Mouse (Mus musculus): ENCODE measurements around the gene Gm13276. TPM values are rescaled to one million over a fixed set of nuclear protein-coding genes. Genes with fewer than 3 reads are reported as not detected.
A peak's percentile ranks its signal among the peaks of the same experiment; 100 is the strongest.
"Not testable (repeated sequence)": the region's sequence is repeated elsewhere in the genome, so short reads cannot be mapped to it uniquely, and the experiment has no call there.

Gene Gm13276
- not detected for total RNA-seq (2021)
- long read RNA-seq, experiment 1: 0 reads
- long read RNA-seq, experiment 2: 0 reads

DNA sequence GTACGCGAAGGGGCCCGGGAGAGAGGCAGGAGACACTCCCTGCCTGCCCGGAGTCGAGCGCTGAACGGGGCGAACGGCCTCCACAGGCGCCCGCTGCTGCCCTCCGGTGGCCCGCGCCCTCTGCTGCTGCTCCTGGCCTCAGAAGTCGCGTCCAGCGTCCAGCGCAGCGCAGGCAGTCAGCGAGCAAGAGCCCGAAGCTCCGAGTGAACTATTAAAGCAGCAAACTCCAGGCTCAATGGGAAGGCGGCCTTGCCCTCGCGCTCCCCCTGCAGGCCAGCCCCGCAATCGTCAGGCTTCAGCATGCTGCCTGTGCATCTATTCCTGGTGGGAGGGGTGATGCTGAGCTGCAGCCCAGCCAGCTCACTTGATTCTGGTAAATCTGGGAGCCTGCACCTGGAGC, at the start of gene Gm13276:
Gm13276 (plus strand) TSS at position 301 of the 400 bp plus-strand sequence.
- H3K27ac ChIP-seq; H3K4me3 ChIP-seq; intact Hi-C loops (cut with DNase I); DNase-seq (ENCODE audit: extremely low spot score in 1 of 2, low spot score in 2 of 2): not testable (repeated sequence)

DNA sequence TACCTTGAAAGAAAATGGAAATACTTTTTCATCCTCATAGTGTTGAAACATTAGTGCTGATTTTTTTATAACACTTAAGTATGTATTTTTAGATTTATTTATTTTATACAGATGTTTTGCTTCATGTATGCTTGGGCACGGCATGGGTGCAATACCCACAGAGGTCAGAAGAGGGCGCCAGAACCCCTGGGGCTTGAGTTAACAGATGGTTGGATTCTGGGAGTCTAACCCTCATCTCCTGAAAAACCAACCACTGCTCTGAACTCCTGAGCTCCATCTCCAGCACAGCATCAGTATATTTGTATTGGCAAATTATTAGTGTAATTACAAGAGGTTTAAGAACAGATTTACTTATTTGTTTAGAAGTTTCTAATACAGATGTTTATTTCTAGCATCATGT, 47.0 kb upstream of the Gm13276 start:
- intact Hi-C loops (cut with DNase I): no loop called here
- peak; percentile 88 for TF ChIP-seq CTCF (IDR thresholded peaks at IDR 0.05)
- H3K27ac ChIP-seq: no peak overlapping the region
- peak; percentile 41 to 52 for DNase-seq (ENCODE audit: extremely low spot score in 1 of 2, low spot score in 2 of 2)
- no peak overlapping the region for H3K4me3 ChIP-seq

- Histone ChIP-seq H3K4me3 (no peak overlapping the region), H3K27ac (no peak overlapping the region)
- no peak for DNase-seq (ENCODE audit: extremely low spot score in 1 of 2, low spot score in 2 of 2)
- intact Hi-C loops (cut with DNase I): no loop called here
- no peak for TF ChIP-seq CTCF (IDR thresholded peaks at IDR 0.05)
Observed at GRCm38 (mm10) chr4:88739036-88739435, 46.5 kb upstream of the Gm13276 start.

DNA sequence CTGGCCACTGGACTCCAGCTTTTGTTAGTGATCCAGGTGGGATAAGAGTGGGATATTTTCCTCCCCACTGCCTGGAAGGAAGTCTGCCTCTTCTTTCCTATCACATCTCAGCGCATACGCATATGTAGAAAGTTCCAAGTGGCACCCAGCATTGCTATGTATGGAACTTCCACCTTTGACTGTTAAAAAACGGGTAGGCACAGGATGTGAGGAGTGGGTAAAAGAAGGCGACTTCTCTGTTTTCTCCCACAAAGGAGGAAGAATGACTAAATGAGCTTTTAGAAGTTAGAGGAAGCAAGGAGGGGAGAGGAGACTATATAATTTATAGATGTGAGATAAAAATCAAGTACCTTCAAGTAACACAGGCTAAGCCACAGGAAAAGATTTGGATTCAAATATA, 44.1 kb upstream of the Gm13276 start:
- no peak for DNase-seq (ENCODE audit: extremely low spot score in 1 of 2, low spot score in 2 of 2)
- H3K4me3 ChIP-seq: no peak overlapping the region
- no peak for TF ChIP-seq CTCF (IDR thresholded peaks at IDR 0.05)
- no peak overlapping the region for H3K27ac ChIP-seq
- intact Hi-C loops (cut with DNase I): no loop called here

GRCm38 (mm10) chr4:88742771-88743371, 42.6 kb upstream of the Gm13276 start:
- intact Hi-C loops (cut with DNase I): no loop called here
- no peak for DNase-seq (ENCODE audit: extremely low spot score in 1 of 2, low spot score in 2 of 2)
- Histone ChIP-seq H3K4me3 (no peak overlapping the region), H3K27ac (no peak overlapping the region)
- peak; percentile 23 for TF ChIP-seq CTCF (IDR thresholded peaks at IDR 0.05)

DNA sequence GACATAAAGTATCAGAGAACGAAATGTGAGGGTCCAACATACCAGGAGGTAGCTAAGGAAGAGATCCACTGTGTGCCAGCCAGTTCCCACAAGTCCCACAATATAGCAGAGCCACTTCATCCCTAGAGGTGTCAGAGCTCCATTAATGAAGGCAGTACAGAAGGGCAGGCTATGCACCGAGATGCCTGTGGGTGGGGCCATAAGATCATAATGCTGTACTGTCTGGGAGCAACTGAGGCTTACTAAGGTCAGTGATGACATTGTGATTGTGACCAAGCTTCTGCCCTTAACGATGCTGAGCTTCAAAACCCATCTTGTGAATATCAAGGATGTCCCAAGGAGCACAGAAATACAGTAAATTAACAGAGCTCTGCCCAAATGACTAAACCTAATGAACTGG, 41.3 kb upstream of the Gm13276 start:
- H3K4me3 ChIP-seq: no peak overlapping the region
- no peak overlapping the region for H3K27ac ChIP-seq
- intact Hi-C loops (cut with DNase I): no loop called here
- DNase-seq (ENCODE audit: extremely low spot score in 1 of 2, low spot score in 2 of 2): no peak
- TF ChIP-seq CTCF (IDR thresholded peaks at IDR 0.05): no peak

DNA sequence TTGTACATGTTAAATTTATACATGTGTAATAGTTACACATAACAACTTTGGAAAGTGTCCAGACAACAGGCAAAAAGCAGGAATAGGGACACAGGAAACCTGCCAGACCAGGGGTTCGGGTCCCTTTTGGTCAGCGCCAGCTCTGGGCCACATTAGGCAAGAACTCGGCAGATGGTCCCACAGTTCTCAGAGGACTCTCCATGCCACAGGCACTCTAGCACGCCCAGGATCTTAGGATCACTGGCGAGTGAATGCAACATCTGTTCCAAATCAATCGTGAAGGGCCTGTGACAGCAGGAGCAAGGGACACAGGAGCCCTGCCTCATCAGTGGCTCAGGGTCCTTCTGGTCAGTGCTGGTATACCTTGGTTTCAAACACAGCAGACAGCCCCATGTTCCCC, 35.6 kb upstream of the Gm13276 start:
- Histone ChIP-seq H3K27ac (no peak overlapping the region), H3K4me3 (no peak overlapping the region)
- DNase-seq (ENCODE audit: extremely low spot score in 1 of 2, low spot score in 2 of 2): no peak
- no peak for TF ChIP-seq CTCF (IDR thresholded peaks at IDR 0.05)
- intact Hi-C loops (cut with DNase I): no loop called here

DNA sequence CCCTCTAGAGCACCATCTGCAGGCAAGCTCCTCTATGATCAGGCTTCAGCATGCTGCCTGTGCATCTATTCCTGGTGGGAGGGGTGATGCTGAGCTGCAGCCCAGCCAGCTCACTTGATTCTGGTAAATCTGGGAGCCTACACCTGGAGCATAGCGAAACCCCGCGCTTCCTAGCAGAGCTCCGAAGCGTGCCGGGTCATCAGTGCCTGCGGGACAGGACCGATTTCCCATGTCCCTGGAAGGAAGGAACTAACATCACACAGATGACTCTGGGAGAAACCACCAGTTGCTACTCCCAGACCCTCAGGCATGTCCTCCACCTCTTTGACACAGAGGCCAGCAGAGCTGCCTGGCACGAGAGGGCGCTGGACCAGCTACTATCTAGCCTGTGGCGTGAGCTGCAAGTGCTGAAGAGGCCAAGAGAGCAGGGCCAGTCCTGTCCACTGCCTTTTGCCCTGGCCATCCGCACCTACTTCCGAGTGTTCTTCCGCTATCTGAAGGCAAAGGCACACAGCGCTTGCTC, 30.6 kb upstream of the Gm13276 start, which contains the start of gene Gm13271:
Gm13271 (plus strand) TSS at position 51 of the 523 bp plus-strand sequence.
- DNase-seq (ENCODE audit: extremely low spot score in 1 of 2, low spot score in 2 of 2): peak; percentile 72 to 76
- peak; percentile 24 for TF ChIP-seq CTCF (IDR thresholded peaks at IDR 0.05)
- intact Hi-C loops (cut with DNase I); H3K4me3 ChIP-seq; H3K27ac ChIP-seq: not testable (repeated sequence)

DNA sequence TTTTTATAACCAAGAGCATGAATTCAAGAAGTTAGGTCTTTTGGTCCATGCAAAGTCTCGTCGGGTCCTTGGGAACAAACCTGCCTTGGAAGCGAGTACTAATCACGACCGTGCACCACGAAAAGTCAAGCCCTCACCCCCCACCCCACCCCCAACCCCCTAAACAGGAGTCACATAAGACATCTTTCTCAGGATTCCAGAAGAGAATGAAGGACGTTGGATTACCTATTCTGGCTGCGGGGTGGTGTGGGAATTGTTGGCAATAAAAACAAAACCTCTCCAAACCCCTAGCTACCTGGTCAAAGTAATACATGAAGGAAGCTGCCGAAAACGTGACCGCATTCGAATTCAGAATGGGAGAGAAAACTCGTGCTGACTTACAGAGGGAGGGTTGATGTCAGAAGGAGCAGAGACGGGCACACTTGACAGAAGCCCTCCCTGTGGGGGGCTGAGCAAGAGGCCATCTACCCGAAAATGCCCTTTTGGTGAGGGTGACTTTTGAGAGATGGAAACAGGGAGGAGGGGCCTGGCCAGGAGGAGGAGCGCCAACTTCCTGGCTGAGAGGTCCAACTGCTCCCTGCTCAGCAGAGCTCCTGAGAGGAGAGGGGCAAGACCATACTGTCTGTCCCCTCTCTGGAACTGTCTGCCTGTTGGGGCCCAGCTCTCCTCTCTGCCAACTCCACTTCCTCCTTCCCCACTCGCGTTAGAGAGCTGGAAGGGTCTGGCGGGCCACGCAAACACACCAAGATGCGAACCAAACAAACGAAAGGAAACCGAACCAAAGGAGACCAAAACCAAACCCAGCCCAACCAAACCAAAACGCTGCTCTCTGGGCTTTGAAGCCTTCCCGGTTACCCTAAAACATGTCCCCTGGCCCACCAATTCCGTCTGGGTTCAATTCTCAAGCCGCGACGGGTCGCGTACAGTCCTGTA, 28.7 kb upstream of the Gm13276 start:
- intact Hi-C loops (cut with DNase I); DNase-seq (ENCODE audit: extremely low spot score in 1 of 2, low spot score in 2 of 2): not testable (repeated sequence)
- Histone ChIP-seq H3K4me3 (peak overlapping the region; percentile 42), H3K27ac (0 out of 2 replicates have a peak overlapping the region, but pooled peaks have one; percentile 37)

GRCm38 (mm10) chr4:88757628-88758031, 27.9 kb upstream of the Gm13276 start:
- intact Hi-C loops (cut with DNase I): not testable (repeated sequence)

GRCm38 (mm10) chr4:88758751-88759150, 26.8 kb upstream of the Gm13276 start:
- H3K27ac ChIP-seq; intact Hi-C loops (cut with DNase I); DNase-seq (ENCODE audit: extremely low spot score in 1 of 2, low spot score in 2 of 2); H3K4me3 ChIP-seq: not testable (repeated sequence)

More at GRCm38 (mm10) chr4:88757628-88758031, 27.9 kb upstream of the Gm13276 start:
- TF ChIP-seq CTCF (IDR thresholded peaks at IDR 0.05): peak; percentile 66
- H3K4me3 ChIP-seq: peak overlapping the region; percentile 42
- DNase-seq (ENCODE audit: extremely low spot score in 1 of 2, low spot score in 2 of 2): peak; percentile 90 to 92
- H3K27ac ChIP-seq: not testable (repeated sequence)

DNA sequence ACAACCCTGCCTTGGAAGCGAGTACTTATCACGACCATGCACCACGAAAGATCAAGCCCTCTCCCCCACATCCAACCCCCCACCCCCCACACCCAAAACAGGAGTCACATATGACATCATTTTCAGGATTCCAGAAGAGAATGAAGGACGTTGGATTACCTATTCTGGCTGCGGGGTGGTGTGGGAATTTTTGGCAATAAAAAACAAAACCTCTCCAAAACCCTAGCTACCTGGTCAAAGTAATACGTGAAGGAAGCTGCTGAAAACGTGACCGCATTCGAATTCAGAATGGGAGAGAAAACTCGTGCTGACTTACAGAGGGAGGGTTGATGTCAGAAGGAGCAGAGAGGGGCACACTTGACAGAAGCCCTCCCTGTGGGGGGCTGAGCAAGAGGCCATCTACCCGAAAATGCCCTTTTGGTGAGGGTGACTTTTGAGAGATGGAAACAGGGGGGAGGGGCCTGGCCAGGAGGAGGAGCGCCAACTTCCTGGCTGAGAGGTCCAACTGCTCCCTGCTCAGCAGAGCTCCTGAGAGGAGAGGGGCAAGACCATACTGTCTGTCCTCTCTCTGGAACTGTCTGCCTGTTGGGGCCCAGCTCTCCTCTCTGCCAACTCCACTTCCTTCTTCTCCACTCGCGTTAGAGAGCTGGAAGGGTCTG, 25.8 kb upstream of the Gm13276 start, which contains the start of gene Gm13283:
Gm13283 (plus strand) TSS at position 510 of the 659 bp plus-strand sequence.
- intact Hi-C loops (cut with DNase I); H3K27ac ChIP-seq: not testable (repeated sequence)
- H3K4me3 ChIP-seq: peak within 1 kb of the TSS; percentile 19; the same call in 1 of the 2 replicates
- peak in 1 of 2 experiments; percentile 23 for DNase-seq (ENCODE audit: extremely low spot score in 1 of 2, low spot score in 2 of 2)

Data from left cerebral cortex, adult 2 months (tissue).